Mouse (Mus musculus): ENCODE measurements at regions not wholly inside any gene's neighbourhood (a gene's known extent, or its start where the extent isn't known, plus 50 kb on each side); places are given as distances from the start of the nearest gene placed in this dataset.

- Histone ChIP-seq H3K9ac (no peak overlapping the region), H3K4me2 (no peak overlapping the region), H3K4me1 (no peaks in the 10 kb centered on the region), H3K27me3 (replicated peaks) (no peaks in the 10 kb centered on the region), H3K27ac (no peak overlapping the region), H3K36me3 (replicated peaks) (no peaks in the 10 kb centered on the region), H3K4me3 (no peak overlapping the region), H3K9me3 (no peaks in the 10 kb centered on the region)
- ATAC-seq (replicated peaks): no peak
- WGBS: 96% methylated on average over 6 of the region's 6 CpGs
These were observed 155.6 kb downstream of the Adamts15 start for GRCm38 (mm10) chr9:30766701-30767100.

- no peak overlapping the region for H3K4me3 ChIP-seq
- no peak for ATAC-seq (replicated peaks)
- H3K36me3 ChIP-seq (replicated peaks): no peaks in the 10 kb centered on the region
- 67% methylated on average over 3 of the region's 3 CpGs for WGBS
- no peak overlapping the region for H3K27ac ChIP-seq
- H3K9me3 ChIP-seq: no peaks in the 10 kb centered on the region
- no peaks in the 10 kb centered on the region for H3K27me3 ChIP-seq (replicated peaks)
- no peak overlapping the region for H3K9ac ChIP-seq
- no peak overlapping the region for H3K4me2 ChIP-seq
- no peaks in the 10 kb centered on the region for H3K4me1 ChIP-seq
These were observed 156.1 kb downstream of the Adamts15 start for GRCm38 (mm10) chr9:30766171-30766570.

- Histone ChIP-seq H3K27ac (no peak overlapping the region), H3K36me3 (replicated peaks) (no peaks in the 10 kb centered on the region), H3K4me1 (no peaks in the 10 kb centered on the region), H3K4me3 (no peak overlapping the region), H3K9ac (no peak overlapping the region), H3K4me2 (no peak overlapping the region), H3K9me3 (no peaks in the 10 kb centered on the region), H3K27me3 (replicated peaks) (no peaks in the 10 kb centered on the region)
- ATAC-seq (replicated peaks): no peak
- 76% methylated on average over 7 of the region's 7 CpGs for WGBS
These were observed 157.2 kb downstream of the Adamts15 start for GRCm38 (mm10) chr9:30765017-30765569.

GRCm38 (mm10) chr9:30762913-30763312 is 159.3 kb downstream of the Adamts15 start:
- ATAC-seq (replicated peaks): no peak
- 88% methylated on average over 1 of the region's 1 CpGs for WGBS
- Histone ChIP-seq H3K4me2 (no peak overlapping the region), H3K27me3 (replicated peaks) (no peaks in the 10 kb centered on the region), H3K36me3 (replicated peaks) (no peaks in the 10 kb centered on the region), H3K4me3 (no peak overlapping the region), H3K27ac (no peak overlapping the region), H3K9ac (no peak overlapping the region), H3K9me3 (no peaks in the 10 kb centered on the region), H3K4me1 (no peaks in the 10 kb centered on the region)

GRCm38 (mm10) chr9:30758121-30758520 is 164.1 kb downstream of the Adamts15 start:
- ATAC-seq (replicated peaks): no peak
- Histone ChIP-seq H3K27me3 (replicated peaks) (no peaks in the 10 kb centered on the region), H3K4me1 (no peaks in the 10 kb centered on the region), H3K9ac (no peak overlapping the region), H3K4me2 (no peak overlapping the region), H3K9me3 (no peaks in the 10 kb centered on the region), H3K36me3 (replicated peaks) (no peaks in the 10 kb centered on the region), H3K4me3 (no peak overlapping the region), H3K27ac (no peak overlapping the region)
- 95% methylated on average over 3 of the region's 3 CpGs for WGBS

GRCm38 (mm10) chr9:30757406-30757805 is 164.8 kb downstream of the Adamts15 start:
- Histone ChIP-seq H3K4me1 (no peaks in the 10 kb centered on the region), H3K9ac (no peak overlapping the region), H3K4me2 (no peak overlapping the region), H3K4me3 (no peak overlapping the region), H3K27me3 (replicated peaks) (no peaks in the 10 kb centered on the region), H3K9me3 (no peaks in the 10 kb centered on the region), H3K36me3 (replicated peaks) (no peaks in the 10 kb centered on the region), H3K27ac (no peak overlapping the region)
- WGBS: 93% methylated on average over 8 of the region's 8 CpGs
- no peak for ATAC-seq (replicated peaks)

GRCm38 (mm10) chr9:30756796-30757195 is 165.5 kb downstream of the Adamts15 start:
- Histone ChIP-seq H3K27me3 (replicated peaks) (no peaks in the 10 kb centered on the region), H3K4me1 (no peaks in the 10 kb centered on the region), H3K27ac (no peak overlapping the region), H3K36me3 (replicated peaks) (no peaks in the 10 kb centered on the region), H3K4me3 (no peak overlapping the region), H3K9ac (no peak overlapping the region), H3K4me2 (no peak overlapping the region), H3K9me3 (no peaks in the 10 kb centered on the region)
- no peak for ATAC-seq (replicated peaks)
- WGBS: 93% methylated on average over 4 of the region's 4 CpGs

GRCm38 (mm10) chr9:30755586-30755985 is 166.7 kb downstream of the Adamts15 start:
- 81% methylated on average over 1 of the region's 1 CpGs for WGBS
- Histone ChIP-seq H3K4me3 (no peak overlapping the region), H3K4me2 (no peak overlapping the region), H3K27ac (no peak overlapping the region), H3K36me3 (replicated peaks) (no peaks in the 10 kb centered on the region), H3K4me1 (no peaks in the 10 kb centered on the region), H3K9me3 (no peaks in the 10 kb centered on the region), H3K9ac (no peak overlapping the region), H3K27me3 (replicated peaks) (no peaks in the 10 kb centered on the region)
- ATAC-seq (replicated peaks): no peak

- WGBS: 89% methylated on average over 5 of the region's 5 CpGs
- H3K9ac ChIP-seq: no peak overlapping the region
- no peaks in the 10 kb centered on the region for H3K4me1 ChIP-seq
- H3K9me3 ChIP-seq: no peaks in the 10 kb centered on the region
- H3K4me3 ChIP-seq: no peak overlapping the region
- no peaks in the 10 kb centered on the region for H3K36me3 ChIP-seq (replicated peaks)
- no peaks in the 10 kb centered on the region for H3K27me3 ChIP-seq (replicated peaks)
- no peak overlapping the region for H3K4me2 ChIP-seq
- H3K27ac ChIP-seq: no peak overlapping the region
- no peak for ATAC-seq (replicated peaks)
These were observed 167.4 kb downstream of the Adamts15 start for GRCm38 (mm10) chr9:30754826-30755225.

- H3K9ac ChIP-seq: no peak overlapping the region
- no peaks in the 10 kb centered on the region for H3K9me3 ChIP-seq
- 48% methylated on average over 9 of the region's 9 CpGs for WGBS
- no peaks in the 10 kb centered on the region for H3K4me1 ChIP-seq
- no peak for ATAC-seq (replicated peaks)
- H3K27ac ChIP-seq: no peak overlapping the region
- no peaks in the 10 kb centered on the region for H3K36me3 ChIP-seq (replicated peaks)
- no peak overlapping the region for H3K4me3 ChIP-seq
- H3K4me2 ChIP-seq: no peak overlapping the region
- H3K27me3 ChIP-seq (replicated peaks): no peaks in the 10 kb centered on the region
These were observed 178.8 kb downstream of the Adamts15 start for GRCm38 (mm10) chr9:30743471-30743870.

GRCm38 (mm10) chr9:30742471-30743098 is 179.7 kb downstream of the Adamts15 start:
- 89% methylated on average over 8 of the region's 8 CpGs for WGBS
- Histone ChIP-seq H3K4me3 (no peak overlapping the region), H3K9ac (no peak overlapping the region), H3K27me3 (replicated peaks) (no peaks in the 10 kb centered on the region), H3K4me1 (no peaks in the 10 kb centered on the region), H3K9me3 (no peaks in the 10 kb centered on the region), H3K27ac (no peak overlapping the region), H3K4me2 (no peak overlapping the region), H3K36me3 (replicated peaks) (no peaks in the 10 kb centered on the region)
- no peak for ATAC-seq (replicated peaks)

GRCm38 (mm10) chr9:30731687-30732086 is 190.6 kb downstream of the Adamts15 start:
- no peak overlapping the region for H3K27ac ChIP-seq
- H3K9ac ChIP-seq: no peak overlapping the region
- 48% methylated on average over 2 of the region's 2 CpGs for WGBS
- no peaks in the 10 kb centered on the region for H3K9me3 ChIP-seq
- no peak overlapping the region for H3K4me3 ChIP-seq
- H3K4me1 ChIP-seq: no peaks in the 10 kb centered on the region
- no peaks in the 10 kb centered on the region for H3K27me3 ChIP-seq (replicated peaks)
- no peaks in the 10 kb centered on the region for H3K36me3 ChIP-seq (replicated peaks)
- no peak for ATAC-seq (replicated peaks)
- H3K4me2 ChIP-seq: no peak overlapping the region

GRCm38 (mm10) chr9:30723364-30724070 is 198.7 kb downstream of the Adamts15 start:
- Histone ChIP-seq H3K27me3 (replicated peaks) (no peaks in the 10 kb centered on the region), H3K36me3 (replicated peaks) (no peaks in the 10 kb centered on the region), H3K9ac (no peak overlapping the region), H3K4me2 (no peak overlapping the region), H3K27ac (no peak overlapping the region), H3K9me3 (no peaks in the 10 kb centered on the region), H3K4me1 (no peaks in the 10 kb centered on the region), H3K4me3 (no peak overlapping the region)
- no peak for ATAC-seq (replicated peaks)
- 92% methylated on average over 1 of the region's 1 CpGs for WGBS
